Mouse (Mus musculus) monocyte, adult 2 months (primary cell): Measurements from ENCODE around the gene Kctd14.
A peak's percentile ranks its signal among the peaks of the same experiment; 100 is the strongest.

Source experiments
- DNase-seq, 2 experiments: peaks; one replicate each; pipeline ENCODE4 v3.0.0; 2022; ENCODE audit warnings: low spot score in 2 of 2, low read depth in 1 of 2

The Kctd14 gene

DNA sequence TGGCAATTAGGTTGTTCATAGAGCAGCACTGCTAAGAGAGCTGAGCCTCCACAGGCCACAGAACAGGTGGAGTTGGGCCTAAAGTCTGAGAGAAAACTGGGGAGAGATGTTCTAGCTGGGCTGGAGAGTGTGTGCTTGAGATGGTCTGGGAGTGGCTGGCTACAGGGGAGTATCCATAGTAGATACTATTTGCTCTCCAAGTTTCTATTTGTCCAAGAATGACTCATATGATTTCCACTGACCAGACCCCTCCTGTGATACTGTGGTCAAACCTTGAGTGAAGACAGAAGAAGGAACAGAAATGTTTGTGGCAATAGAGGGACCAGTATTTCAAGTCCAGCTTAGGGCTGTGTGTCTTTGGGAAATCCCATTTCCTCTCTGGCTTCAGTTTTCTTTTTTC is 12.1 kb upstream of the Kctd14 start:
- DNase-seq = no peak

DNA sequence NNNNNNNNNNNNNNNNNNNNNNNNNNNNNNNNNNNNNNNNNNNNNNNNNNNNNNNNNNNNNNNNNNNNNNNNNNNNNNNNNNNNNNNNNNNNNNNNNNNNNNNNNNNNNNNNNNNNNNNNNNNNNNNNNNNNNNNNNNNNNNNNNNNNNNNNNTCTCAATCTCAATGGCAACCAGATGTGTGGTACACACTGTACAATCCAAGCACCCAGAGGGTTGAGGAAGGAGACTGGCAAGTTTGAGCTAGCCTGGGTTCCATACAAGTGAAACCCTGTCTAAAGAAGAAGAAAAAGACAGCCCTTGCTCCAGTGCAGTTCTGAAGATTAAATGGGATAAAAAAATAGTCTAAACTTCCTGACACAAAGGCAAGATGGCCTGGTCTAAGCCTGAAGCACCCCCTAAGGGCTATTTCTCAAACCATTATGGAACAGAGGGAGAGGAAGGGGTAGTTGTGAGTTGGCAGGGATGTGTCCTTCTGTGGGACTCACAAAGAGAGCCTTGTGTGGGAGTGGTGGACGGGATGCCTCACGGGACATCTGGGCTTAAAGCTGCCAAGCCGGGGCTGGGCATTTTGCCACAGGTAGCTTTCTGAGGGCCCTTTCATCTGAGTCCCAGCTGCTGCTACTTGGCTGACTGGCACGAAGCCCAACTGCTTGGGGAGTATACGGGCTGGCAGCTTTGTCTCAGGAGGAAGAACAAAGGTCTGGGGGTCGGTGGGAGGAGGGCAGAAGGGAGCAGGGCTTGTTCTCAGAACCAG is 4.8 kb upstream of the Kctd14 start:
- DNase-seq = no peak

DNA sequence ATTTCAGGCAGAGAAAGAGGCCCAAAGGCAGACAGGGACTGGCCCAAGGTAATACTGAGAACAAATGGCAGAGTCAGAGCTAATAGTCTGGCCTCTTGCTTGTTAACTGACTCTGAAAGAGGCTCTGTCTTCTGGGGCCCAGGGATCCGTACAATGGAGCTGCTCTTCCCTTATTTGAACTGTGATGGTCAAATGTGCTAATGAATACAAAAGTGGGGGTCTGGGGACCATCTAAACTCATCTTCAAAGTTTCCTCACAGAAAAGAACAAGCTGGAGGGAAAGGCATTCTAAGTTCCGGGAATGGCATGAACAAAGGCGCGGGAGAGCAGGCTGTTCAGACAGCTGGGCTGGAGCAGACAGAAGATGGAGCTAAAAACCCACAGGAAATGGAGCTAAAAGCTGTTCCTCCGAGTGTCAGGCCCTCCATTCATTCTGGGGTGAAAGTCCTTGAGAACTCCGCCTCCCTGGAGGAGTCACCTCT is 4.0 kb upstream of the Kctd14 start:
- DNase-seq = no peak

DNA sequence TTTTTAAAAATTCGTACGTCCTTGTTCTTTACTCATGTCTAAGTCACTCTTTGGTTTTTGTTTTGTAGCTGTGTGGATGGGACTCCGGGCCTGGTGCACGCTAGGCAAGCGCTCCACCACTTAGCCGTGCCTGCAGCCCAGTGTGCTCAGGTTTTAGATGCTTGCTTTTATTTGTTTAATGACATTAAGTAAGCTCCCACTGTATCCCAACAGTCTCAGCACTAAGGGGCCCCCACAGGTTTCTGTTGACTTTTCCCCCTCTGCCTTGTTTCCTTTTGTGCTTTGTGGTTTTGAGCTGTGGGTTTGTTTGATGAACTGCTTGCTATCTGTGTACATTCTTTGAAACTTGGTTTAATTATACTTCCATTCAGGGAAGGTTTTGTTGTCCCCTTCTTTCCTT is 1.1 kb downstream of the Kctd14 start:
- no peak for DNase-seq

DNA sequence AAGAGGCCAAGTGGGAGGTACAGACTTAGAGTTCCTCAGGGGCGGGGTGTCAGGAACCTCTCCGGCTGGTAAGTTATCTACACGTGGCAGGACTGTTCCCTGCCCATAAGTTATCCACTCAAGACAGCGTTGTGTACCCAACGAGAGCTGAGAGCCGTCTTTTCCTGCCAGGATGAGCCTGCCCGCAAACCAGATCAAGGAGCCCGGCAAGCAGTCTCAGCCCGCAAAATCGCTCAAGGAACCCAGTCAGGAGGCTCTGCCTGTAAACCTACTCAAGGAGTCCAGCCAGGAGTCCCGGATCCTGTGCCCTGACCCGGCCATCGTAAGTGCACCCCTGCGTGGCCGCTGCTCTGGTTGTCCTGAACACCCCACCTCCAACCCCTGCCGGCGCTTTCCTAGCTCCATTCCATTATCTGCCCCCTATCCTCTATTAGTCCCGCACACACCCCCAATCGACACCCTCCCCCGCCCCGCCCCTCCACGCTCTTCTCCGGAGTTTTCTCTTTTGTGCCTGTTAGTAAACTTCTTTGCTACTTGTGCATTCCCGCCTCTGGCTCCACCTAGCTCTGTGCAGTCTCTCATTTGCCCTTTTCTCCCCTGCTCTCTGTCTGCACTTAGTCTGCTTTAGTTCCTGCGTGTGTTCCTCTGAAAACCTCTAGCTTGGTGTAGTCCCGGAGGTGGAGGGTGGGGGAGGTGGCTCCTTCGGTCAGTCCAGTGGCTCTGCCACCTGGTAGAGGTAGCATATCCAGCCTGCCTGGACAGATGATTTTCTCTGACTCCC is 2.2 kb downstream of the Kctd14 start:
- no peak for DNase-seq

DNA sequence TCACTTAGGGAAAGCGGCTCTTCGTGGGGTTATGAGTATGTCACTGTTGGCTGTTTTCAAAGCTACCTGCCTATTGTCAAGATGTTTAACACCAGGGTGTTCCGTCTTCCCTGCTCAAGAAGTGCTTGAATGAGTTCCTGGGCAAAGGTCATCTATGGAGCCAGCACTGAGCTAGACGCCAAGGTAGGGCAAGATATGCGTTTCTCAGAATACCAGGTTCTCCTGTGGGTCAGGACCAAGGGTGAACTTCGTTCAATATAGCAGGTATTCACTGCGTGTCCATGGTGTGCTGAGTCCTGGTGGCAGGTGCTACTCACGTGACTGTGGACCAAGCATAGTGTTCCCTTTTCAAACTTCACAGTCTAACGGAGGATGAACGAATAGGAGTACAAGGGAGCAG is 3.7 kb downstream of the Kctd14 start:
- DNase-seq = no peak

DNA sequence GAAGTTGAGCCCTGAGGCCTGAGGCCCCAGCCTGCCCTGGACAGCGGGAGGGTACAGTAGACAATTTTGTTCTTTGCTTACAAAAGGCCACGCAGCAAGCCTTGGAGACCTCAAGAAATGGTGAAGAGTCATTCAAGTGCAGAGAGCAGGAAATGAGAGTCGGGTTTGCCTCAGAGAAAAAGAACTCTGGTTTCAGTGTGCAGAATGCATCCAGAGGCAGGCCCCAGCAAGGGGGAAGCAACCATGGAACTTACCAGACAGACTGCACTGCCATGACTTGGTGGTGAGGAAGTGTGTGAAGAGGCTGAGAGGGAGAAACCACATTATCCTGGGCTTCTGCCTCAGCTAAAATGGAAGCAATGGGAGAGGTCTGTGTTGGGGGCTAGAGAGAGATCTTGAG is 4.5 kb downstream of the Kctd14 start:
- DNase-seq = no peak

DNA sequence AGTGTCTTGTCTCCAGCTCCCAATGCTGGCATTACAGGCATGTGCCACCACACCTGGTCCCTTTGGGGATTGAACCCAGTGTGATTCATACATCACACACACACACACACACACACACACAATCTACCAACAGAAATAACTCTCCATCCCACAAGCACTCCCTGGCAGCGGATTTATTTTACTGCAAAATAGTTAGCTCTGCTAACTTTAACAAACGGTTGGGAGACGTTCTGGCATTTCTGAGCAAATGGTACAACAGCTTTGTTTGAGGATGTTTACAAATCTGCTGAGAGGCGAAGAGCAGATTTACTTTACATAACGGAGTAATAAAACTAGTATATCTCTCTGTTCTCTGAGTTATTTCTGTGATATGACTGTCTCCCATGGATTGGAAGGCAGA is 21.9 kb downstream of the Kctd14 start:
- DNase-seq = no peak

DNA sequence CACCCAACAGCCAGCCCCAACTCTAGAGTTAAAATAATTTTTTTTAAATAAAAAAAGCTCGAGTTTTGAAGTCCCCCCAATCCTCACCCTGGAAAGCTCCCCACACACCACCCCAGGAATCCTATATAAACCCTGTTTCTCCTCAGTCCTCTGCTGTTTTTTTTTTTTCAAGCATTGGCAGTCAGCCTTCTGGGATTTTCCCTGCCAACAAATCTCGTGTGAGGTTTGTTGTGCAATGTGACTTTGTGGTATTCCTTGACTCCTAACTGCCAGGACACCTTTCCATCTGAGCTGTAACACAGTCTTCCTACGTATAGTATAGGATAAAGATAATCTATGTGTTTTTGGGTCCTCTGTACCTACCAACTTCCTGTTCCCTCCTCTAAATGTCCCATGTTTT is 28.2 kb downstream of the Kctd14 start:
- DNase-seq = no peak

DNA sequence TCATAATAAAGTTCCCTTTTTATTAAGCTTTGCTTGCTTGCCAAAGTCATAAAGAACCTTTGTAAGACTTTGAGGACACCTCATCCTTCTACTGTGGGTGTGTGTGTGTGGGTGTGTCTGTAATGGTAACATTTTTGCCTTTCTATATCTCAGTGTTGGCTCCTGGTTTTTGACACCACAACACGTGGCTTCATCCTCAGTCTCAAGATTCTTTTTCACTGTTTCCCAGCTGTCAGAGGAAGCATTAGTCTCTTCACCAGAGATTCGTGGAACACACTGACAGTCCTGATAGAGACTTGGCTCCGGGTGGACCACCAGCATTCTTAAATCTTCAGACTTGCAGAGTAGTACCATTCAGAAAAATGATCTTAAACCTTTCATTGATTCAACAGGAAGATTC is 29.2 kb downstream of the Kctd14 start:
- no peak for DNase-seq

DNA sequence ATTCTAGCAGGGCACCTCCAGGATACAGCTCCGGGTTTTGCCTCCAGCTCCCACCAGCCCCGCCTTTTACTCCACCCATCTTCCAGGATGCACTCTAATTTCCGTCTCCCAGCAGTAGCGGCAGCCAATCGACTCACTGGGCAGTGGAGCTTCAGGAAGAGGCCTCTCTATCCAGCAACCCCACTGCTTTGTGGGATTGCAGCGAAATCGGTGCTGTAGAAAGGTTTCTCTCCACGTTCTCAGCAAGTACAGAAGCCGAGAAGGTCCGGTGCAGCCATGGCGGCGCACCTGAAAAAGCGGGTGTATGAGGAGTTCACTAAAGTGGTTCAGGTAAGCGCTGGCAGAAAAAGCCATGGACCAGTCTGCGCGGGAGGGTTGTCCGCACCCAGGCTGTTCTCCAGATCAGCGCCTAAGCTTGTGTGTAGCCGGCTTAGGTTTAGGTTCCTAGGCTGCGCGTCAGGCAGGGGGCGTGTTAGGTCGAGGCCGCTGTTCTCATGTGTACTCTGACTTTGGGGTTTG is 29.8 kb downstream of the Kctd14 start, which contains the start of gene Ints4:
Gene Ints4, plus strand, starts transcription at position 136 of the 519 bp plus-strand sequence.
- DNase-seq = peak; percentile 72 to 78

DNA sequence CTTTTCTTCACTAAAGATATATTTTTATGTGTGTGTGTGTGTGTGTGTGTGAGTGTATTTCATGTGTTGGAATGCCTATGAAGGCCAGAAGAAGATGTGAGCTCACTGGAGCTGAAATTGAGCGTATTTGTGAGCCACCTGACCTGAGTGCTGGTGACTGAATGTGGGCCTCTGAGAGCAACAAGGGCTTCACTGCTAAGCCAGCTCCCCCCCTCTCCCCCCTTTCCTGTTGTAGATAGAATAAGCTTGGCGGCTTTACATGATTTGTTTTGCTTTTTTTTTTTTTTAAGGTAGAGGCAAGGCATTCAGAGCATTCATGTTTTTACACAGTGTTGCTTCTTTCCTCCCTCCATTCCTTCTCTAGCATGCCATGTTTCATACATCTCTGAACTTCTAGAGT is 32.3 kb downstream of the Kctd14 start:
- DNase-seq = no peak

DNA sequence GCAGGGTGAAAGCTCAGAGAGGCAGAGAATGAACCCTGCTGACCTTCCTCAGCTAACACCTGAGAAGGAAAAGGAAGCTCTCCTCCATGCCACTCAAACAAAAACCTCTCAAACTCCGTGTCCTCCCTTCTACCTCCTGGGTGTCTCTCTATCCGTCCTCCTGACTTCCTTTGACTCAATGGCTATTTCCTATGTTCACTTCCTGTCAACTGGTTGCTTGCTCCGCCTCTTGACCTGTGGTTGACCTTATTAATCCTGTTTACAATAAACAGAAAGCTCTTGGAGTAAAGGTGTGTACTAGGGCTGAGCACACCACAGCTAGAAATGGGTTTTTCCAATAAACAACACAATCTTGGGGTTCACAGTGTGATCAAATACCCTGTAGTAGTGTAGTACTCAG is 40.0 kb downstream of the Kctd14 start:
- no peak for DNase-seq

DNA sequence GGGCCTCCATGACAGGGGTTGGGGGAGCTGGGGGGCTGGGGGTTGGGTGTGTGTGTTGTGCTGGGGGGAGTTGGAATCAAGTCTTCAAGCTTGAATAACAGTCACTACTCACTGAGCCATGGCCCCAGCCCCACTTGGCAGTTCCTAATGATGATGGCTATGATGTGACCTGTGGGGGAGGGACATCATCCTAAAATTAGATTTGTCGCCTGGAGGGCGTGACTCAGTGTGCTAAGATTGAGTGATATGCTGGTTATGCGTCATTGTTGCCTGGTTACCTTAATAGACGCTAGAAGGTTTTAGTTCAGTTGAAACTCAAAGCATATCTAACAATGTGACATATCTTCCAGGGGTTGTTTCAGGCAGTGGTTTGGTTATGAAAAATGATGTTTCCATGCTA is 41.3 kb downstream of the Kctd14 start:
- no peak for DNase-seq

DNA sequence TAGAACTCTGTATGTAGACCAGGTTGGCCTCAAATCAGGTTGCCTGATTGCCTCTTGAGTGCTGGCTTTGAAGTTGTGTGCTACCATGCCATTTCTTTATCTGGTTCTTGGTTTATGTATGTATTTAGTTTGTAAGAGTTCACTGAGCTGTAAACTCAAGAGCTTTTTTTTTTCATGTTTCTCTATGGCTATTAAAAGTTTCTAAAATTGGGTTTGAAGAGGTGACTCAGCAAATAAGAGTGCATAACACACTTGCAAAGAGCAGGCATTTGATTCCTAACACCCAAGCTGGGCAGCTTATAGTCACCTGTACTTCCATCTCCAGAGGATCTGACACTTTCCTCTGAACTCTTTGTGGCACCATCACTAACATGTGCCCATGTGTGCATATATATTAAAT is 43.9 kb downstream of the Kctd14 start:
- no peak for DNase-seq

DNA sequence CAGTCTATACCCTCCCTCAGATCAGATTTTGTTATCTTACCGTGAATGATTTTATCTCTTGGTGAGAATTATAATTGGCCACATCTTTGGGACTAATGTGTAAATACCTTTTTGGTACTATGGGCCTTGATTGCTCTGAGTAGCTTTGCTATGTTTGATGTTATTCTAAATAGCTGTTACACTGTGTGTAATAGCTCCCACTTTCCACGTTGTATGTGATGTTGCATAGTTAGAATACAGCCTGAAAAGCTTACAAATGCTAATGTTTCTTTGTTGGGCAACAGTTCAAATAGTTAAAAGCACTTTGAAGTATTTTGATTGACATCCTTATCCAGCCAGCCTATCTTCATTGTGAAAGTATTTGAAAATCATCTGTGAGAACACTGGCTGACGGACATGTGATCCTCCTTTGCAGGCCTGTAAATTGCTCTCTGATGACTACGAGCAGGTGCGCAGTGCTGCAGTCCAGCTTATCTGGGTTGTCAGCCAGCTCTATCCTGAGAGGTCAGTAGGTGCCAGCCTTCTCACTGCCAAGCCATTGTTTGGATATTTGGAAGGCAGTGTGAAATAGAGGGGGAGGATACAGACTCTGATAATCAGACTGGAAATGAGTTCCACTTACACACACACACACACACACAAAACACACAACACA is 49.6 kb downstream of the Kctd14 start:
- no peak for DNase-seq
